Mouse (Mus musculus) ES-E14 (cell line): ENCODE data around the gene Wdfy4. TPM values are rescaled to one million over a fixed set of nuclear protein-coding genes. Genes with fewer than 3 reads are reported as not detected.

Source experiments
- DNase-seq: peaks from one replicate; pipeline ENCODE4 v3.0.0-alpha.2; 2013; ENCODE audit warnings: low read depth, low spot score
- H3K27ac ChIP-seq: 2 replicates; pipeline ENCODE4 v1.5.1; 2012; ENCODE audit warnings: low read depth, mild to moderate bottlenecking, low read length, moderate library complexity, mixed read lengths; ENCODE audit not compliant: poor library complexity, insufficient read depth, severe bottlenecking
- H3K36me3 ChIP-seq: 2 replicates; pipeline ENCODE4 v1.6.1; 2012; ENCODE audit warnings: mild to moderate bottlenecking, low read length, moderate library complexity, mixed read lengths; ENCODE audit not compliant: control insufficient read depth, poor library complexity, insufficient read depth, severe bottlenecking
- H3K4me1 ChIP-seq, 2 experiments: fragments of 150-350 bp in 1 of 2; sonication (generic) in 1 of 2; 2 replicates each; pipeline ENCODE4 v1.6.1; 2012; ENCODE audit warnings: low read length in 2 of 2, mild to moderate bottlenecking in 1 of 2, mixed read lengths in 1 of 2; ENCODE audit not compliant: control insufficient read depth in 2 of 2, insufficient read depth in 2 of 2, poor library complexity in 1 of 2
- H3K4me3 ChIP-seq, 2 experiments: fragments of 150-350 bp in 1 of 2; sonication (generic) in 1 of 2; 2 replicates each; pipeline ENCODE4 v1.5.1; 2012; ENCODE audit warnings: low read length in 2 of 2, low read depth in 1 of 2, mild to moderate bottlenecking in 1 of 2, mixed read lengths in 1 of 2; ENCODE audit not compliant: insufficient read depth in 1 of 2, poor library complexity in 1 of 2, severe bottlenecking in 1 of 2
- H3K9ac ChIP-seq: 2 replicates; pipeline ENCODE4 v1.6.1; 2012; ENCODE audit warnings: low read depth, mild to moderate bottlenecking, low read length, mixed read lengths; ENCODE audit not compliant: poor library complexity, insufficient read depth, severe bottlenecking
- H3K9me3 ChIP-seq: fragments of 150-350 bp; sonication (generic); 2 replicates; pipeline ENCODE4 v1.6.1; 2012; ENCODE audit warnings: low read depth, mild to moderate bottlenecking, low read length; ENCODE audit not compliant: control insufficient read depth, insufficient read depth
- CHD2 ChIP-seq: IDR thresholded peaks from 2 replicates; pipeline ENCODE4 v1.6.1; 2014; ENCODE audit warnings: mild to moderate bottlenecking, low read depth, low read length, inconsistent platforms
- HCFC1 ChIP-seq: IDR thresholded peaks from 2 replicates; pipeline ENCODE4 v1.6.1; 2012; ENCODE audit warnings: low read length, inconsistent platforms, borderline replicate concordance; ENCODE audit not compliant: insufficient read depth
- MAFK ChIP-seq: IDR thresholded peaks from 2 replicates; pipeline ENCODE4 v1.6.1; 2014; ENCODE audit warnings: mild to moderate bottlenecking, low read depth, low read length, inconsistent platforms; ENCODE audit not compliant: insufficient read depth
- ZC3H11A ChIP-seq: IDR thresholded peaks from 2 replicates; pipeline ENCODE4 v1.6.1; 2012; ENCODE audit warnings: low read depth, mild to moderate bottlenecking, inconsistent platforms, low read length, borderline replicate concordance
- ZNF384 ChIP-seq: IDR thresholded peaks from 2 replicates; pipeline ENCODE4 v1.6.1; 2012; ENCODE audit warnings: low read depth, low read length, inconsistent platforms
- in situ Hi-C, 2 experiments: fragments of 600-800 bp; cut with MboI; formaldehyde crosslinking; loops; one replicate each; pipeline ENCODE4 v1.15.1; 2025; ENCODE audit warnings: low sequenced_read_pairs in 2 of 2, inconsistent platforms in 1 of 2; ENCODE audit not compliant: unreplicated experiment in 2 of 2
- total RNA-seq: library from RNA; depleted of rRNA; stranded (reverse); fragments of 300-350 nt; gene quantifications from 2 replicates; pipeline ENCODE4 v1.2.3, GENCODE M21; 2012

The Wdfy4 gene
- total RNA-seq, 1 experiment = 1.1 TPM

DNA sequence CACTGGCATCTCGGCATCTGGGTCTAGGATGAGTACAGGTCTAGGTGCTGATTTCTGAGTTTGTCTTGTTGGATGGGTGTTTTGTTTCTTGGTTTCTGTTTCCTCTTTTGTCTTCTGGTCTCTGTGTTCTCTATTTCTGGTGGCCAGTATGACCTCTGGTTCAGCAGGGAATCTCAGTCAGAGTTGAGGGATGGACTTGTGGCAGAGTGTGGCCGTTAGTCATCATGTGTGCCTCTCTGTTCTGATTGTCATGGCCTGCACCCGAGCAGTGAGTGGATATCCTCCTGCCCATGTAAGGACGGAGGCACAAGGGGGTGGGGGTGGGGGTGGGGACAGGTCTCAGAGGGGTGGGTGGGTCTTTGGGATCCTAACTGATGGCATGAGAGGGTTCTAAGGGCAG is 16.9 kb upstream of the Wdfy4 start:
- H3K4me3 ChIP-seq = no peak overlapping the region
- no peaks in the 10 kb centered on the region for H3K36me3 ChIP-seq
- no peak overlapping the region for H3K27ac ChIP-seq
- TF ChIP-seq HCFC1 (no peak), MAFK (no peak), CHD2 (no peak), ZNF384 (no peak), ZC3H11A (no peak)
- in situ Hi-C loops = no loop called here
- H3K9ac ChIP-seq = no peak overlapping the region
- DNase-seq = no peak
- H3K9me3 ChIP-seq = no peaks in the 10 kb centered on the region
- no peaks in the 10 kb centered on the region for H3K4me1 ChIP-seq

DNA sequence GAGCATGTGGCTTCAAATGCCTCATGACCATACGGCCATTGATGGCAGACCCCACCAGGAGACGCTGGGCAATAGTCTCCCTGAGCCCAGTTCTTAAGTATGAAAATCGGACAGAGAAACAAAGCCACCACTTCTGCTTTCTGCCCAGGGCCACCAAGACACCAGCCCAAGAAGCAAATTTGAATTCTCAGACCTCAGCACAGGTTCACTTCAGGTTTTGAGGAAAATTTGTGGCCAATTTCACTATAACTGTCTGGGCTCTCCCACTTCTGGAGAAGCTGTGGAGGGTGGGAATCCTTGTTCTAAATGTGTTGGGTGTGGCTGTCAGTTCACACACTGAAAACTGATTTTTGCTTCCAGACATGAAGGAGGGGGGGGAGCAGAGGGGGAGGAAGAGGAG is 8.9 kb upstream of the Wdfy4 start:
- TF ChIP-seq MAFK = no peak
- no peak for TF ChIP-seq HCFC1
- no peak for TF ChIP-seq CHD2
- no peak for TF ChIP-seq ZNF384
- TF ChIP-seq ZC3H11A = no peak
- in situ Hi-C loops = no loop called here
- Histone ChIP-seq H3K4me3 (no peak overlapping the region), H3K9ac (no peak overlapping the region), H3K36me3 (no peaks in the 10 kb centered on the region), H3K4me1 (no peaks in the 10 kb centered on the region), H3K9me3 (no peaks in the 10 kb centered on the region), H3K27ac (no peak overlapping the region)
- no peak for DNase-seq

DNA sequence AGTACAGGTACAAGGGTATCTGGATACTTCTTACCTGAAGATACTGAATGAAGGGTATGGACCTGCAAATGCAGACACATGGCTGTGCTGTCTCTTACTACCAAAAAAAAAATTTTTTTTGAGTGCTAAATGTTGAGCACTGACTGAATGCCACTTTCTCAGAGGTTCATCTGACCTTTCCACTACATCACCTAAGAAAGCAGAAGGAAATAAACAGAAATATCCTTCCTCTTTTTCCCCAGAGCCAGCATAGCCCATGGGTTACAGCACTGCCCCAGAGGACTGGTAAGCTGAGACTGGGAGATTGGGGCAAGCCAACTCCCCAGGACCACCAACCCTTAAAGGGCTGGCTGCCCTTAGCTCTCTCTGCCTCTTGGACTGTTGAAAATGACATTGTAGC is 8.5 kb upstream of the Wdfy4 start:
- Histone ChIP-seq H3K4me1 (no peaks in the 10 kb centered on the region), H3K36me3 (no peaks in the 10 kb centered on the region), H3K9me3 (no peaks in the 10 kb centered on the region), H3K27ac (no peak overlapping the region), H3K4me3 (no peak overlapping the region), H3K9ac (no peak overlapping the region)
- no peak for DNase-seq
- TF ChIP-seq CHD2 (no peak), ZC3H11A (no peak), ZNF384 (no peak), HCFC1 (no peak), MAFK (no peak)
- in situ Hi-C loops = no loop called here

DNA sequence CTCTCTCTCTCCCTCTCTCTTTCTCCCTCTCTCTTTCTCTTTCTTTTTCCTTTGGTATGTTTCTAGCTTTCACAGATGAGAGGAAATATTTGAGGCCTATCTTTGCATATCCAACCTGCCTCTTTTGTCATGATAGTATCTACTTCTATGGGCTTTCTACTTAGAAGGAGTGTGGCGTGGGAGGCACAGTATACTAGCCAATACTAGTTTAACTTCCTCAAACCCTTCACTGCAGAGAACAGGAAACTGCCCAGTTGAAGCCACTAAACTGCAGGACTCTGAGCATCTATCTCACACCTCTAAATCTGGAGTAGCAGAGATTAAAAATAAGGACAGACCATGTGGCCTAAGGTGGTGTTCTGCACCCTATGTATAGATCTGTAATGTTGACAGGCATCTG is 5.3 kb upstream of the Wdfy4 start:
- no peaks in the 10 kb centered on the region for H3K36me3 ChIP-seq
- in situ Hi-C loops = no loop called here
- TF ChIP-seq CHD2 (no peak), HCFC1 (no peak), ZC3H11A (no peak), MAFK (no peak), ZNF384 (no peak)
- no peaks in the 10 kb centered on the region for H3K9me3 ChIP-seq
- DNase-seq = no peak
- no peak overlapping the region for H3K27ac ChIP-seq
- H3K4me1 ChIP-seq = no peaks in the 10 kb centered on the region
- no peak overlapping the region for H3K4me3 ChIP-seq
- no peak overlapping the region for H3K9ac ChIP-seq

DNA sequence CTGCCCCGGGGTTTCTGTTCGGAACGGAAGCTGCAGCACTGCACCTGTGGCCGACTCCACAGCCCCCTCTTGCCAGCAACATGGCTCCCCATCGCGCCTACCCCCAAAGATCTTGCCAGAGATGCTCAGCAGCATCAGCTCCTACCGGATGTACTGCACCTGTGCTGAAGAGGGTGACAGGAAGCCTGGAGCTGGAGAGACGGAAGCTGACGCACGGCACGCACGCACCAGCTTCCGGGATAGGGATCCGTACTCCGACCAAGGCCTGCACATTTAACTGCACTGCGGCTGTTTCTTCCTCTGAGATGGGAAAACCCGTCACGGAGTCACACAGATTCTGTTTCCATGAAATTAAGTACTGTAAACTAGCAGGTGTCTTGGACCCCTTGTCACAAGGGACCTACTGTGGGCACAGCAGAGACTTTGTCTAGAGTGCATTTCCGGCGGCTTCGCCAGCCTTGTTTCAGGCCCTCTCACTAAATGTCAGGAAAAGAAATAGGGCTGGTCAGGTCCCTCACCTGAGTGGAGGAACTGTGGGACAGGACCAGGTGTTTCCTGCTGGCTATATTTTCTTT is 4.6 kb upstream of the Wdfy4 start:
- Histone ChIP-seq H3K9me3 (no peaks in the 10 kb centered on the region), H3K9ac (no peak overlapping the region), H3K4me1 (no peaks in the 10 kb centered on the region), H3K27ac (no peak overlapping the region), H3K4me3 (no peak overlapping the region), H3K36me3 (no peaks in the 10 kb centered on the region)
- no peak for TF ChIP-seq ZC3H11A
- TF ChIP-seq HCFC1 = no peak
- TF ChIP-seq CHD2 = no peak
- no peak for TF ChIP-seq MAFK
- TF ChIP-seq ZNF384 = no peak
- no peak for DNase-seq
- in situ Hi-C loops = no loop called here
